Mouse (Mus musculus) left cerebral cortex, adult 11 months (tissue): Measurements from ENCODE around the gene Rps6ka6.

Experiments
- DNase-seq: peaks from one replicate; pipeline ENCODE4 v3.0.0; 2022; ENCODE audit warnings: low spot score

Rps6ka6 gene

GRCm38 (mm10) chrX:111537859-111538258 is at the start of gene Rps6ka6:
Gene Rps6ka6 (minus strand): TSS chrX:111537959.
- no peak for DNase-seq

- DNase-seq = no peak
Measured at GRCm38 (mm10) chrX:111577044-111577443, 39.3 kb upstream of the Rps6ka6 start.

- DNase-seq = no peak
Measured at GRCm38 (mm10) chrX:111518206-111518605, 19.6 kb downstream of the Rps6ka6 start.

GRCm38 (mm10) chrX:111463565-111464093 is 74.1 kb downstream of the Rps6ka6 start:
- DNase-seq = peak; percentile 1

- DNase-seq = peak; percentile 13
Measured at GRCm38 (mm10) chrX:111462833-111463564, 74.8 kb downstream of the Rps6ka6 start.

- no peak for DNase-seq
Measured at GRCm38 (mm10) chrX:111462495-111462832, 75.3 kb downstream of the Rps6ka6 start.

- no peak for DNase-seq
Measured at GRCm38 (mm10) chrX:111462092-111462491, 75.7 kb downstream of the Rps6ka6 start.

- DNase-seq = no peak
Measured at GRCm38 (mm10) chrX:111460166-111460565, 77.6 kb downstream of the Rps6ka6 start.

GRCm38 (mm10) chrX:111436571-111436970 is 101.2 kb downstream of the Rps6ka6 start:
- DNase-seq = no peak

- DNase-seq = no peak
Measured at GRCm38 (mm10) chrX:111414775-111415174, 123.0 kb downstream of the Rps6ka6 start.

GRCm38 (mm10) chrX:111404816-111405215 is 132.9 kb downstream of the Rps6ka6 start:
- no peak for DNase-seq

- DNase-seq = no peak
Measured at GRCm38 (mm10) chrX:111377020-111377419, 160.7 kb downstream of the Rps6ka6 start.

- no peak for DNase-seq
Measured at GRCm38 (mm10) chrX:111374177-111374576, 163.6 kb downstream of the Rps6ka6 start.
